Mouse (Mus musculus): Measurements from ENCODE around the gene Plpp7. TPM values are rescaled to one million over a fixed set of nuclear protein-coding genes. Genes with fewer than 3 reads are reported as not detected.

The Plpp7 gene
- polyA plus RNA-seq, 1 experiment from 2014 or later, result 11.7 TPM

GRCm38 (mm10) chr2:32077744-32078143, 17.6 kb upstream of the Plpp7 start:
- Histone ChIP-seq H3K27me3 (replicated peaks; ENCODE audit: control insufficient read depth, insufficient read depth, low read length) (peaks cover 13% of the 10 kb centered on the region), H3K9me3 (ENCODE audit: control insufficient read depth, low read length) (no peaks in the 10 kb centered on the region), H3K4me1 (ENCODE audit: control insufficient read depth, insufficient read depth, low read length) (no peaks in the 10 kb centered on the region), H3K4me3 (ENCODE audit: low read depth, low read length) (no peak overlapping the region), H3K9ac (ENCODE audit: low read depth, low read length) (no peak overlapping the region), H3K4me2 (ENCODE audit: low read depth, low read length) (no peak overlapping the region), H3K27ac (replicated peaks; ENCODE audit: low read depth, low read length) (no peak overlapping the region; the same call in 1 of the 2 replicates), H3K36me3 (ENCODE audit: control insufficient read depth, insufficient read depth, low read length) (no peaks in the 10 kb centered on the region)
- ATAC-seq (ENCODE audit: low read depth), result no peak
- 81% methylated on average over 10 of the region's 10 CpGs for WGBS
- no peak for DNase-seq (ENCODE audit: low spot score)

- DNase-seq (ENCODE audit: low spot score), result no peak
- H3K4me2 ChIP-seq (ENCODE audit: low read depth, low read length), result no peak overlapping the region; the same call in 1 of the 2 replicates
Observed at GRCm38 (mm10) chr2:32078522-32078921, 16.8 kb upstream of the Plpp7 start.

GRCm38 (mm10) chr2:32079191-32079725, 16.1 kb upstream of the Plpp7 start:
- H3K9me3 ChIP-seq (ENCODE audit: control insufficient read depth, low read length), result no peaks in the 10 kb centered on the region
- DNase-seq (ENCODE audit: low spot score) (no peak), ATAC-seq (ENCODE audit: low read depth) (no peak)
- H3K36me3 ChIP-seq (ENCODE audit: control insufficient read depth, insufficient read depth, low read length), result no peaks in the 10 kb centered on the region
- H3K4me3 ChIP-seq (ENCODE audit: low read depth, low read length), result no peak overlapping the region
- H3K27ac ChIP-seq (replicated peaks; ENCODE audit: low read depth, low read length), result no peak overlapping the region
- H3K27me3 ChIP-seq (replicated peaks; ENCODE audit: control insufficient read depth, insufficient read depth, low read length), result peaks cover 29% of the 10 kb centered on the region
- H3K4me2 ChIP-seq (ENCODE audit: low read depth, low read length), result 0 out of 2 replicates have a peak overlapping the region, but pooled peaks have one; percentile 1
- 90% methylated on average over 13 of the region's 14 CpGs for WGBS
- H3K4me1 ChIP-seq (ENCODE audit: control insufficient read depth, insufficient read depth, low read length), result 0 out of 2 replicates have a peak, but pooled peaks cover 3% of the 10 kb centered on the region
- no peak overlapping the region for H3K9ac ChIP-seq (ENCODE audit: low read depth, low read length)

More at GRCm38 (mm10) chr2:32078522-32078921, 16.8 kb upstream of the Plpp7 start:
- no peak for ATAC-seq (ENCODE audit: low read depth)
- H3K27ac ChIP-seq (replicated peaks; ENCODE audit: low read depth, low read length), result peak overlapping the region; percentile 21; the same call in 1 of the 2 replicates
- WGBS, result 43% methylated on average over 8 of the region's 8 CpGs
- H3K36me3 ChIP-seq (ENCODE audit: control insufficient read depth, insufficient read depth, low read length), result no peaks in the 10 kb centered on the region
- no peaks in the 10 kb centered on the region for H3K9me3 ChIP-seq (ENCODE audit: control insufficient read depth, low read length)
- peaks cover 21% of the 10 kb centered on the region for H3K27me3 ChIP-seq (replicated peaks; ENCODE audit: control insufficient read depth, insufficient read depth, low read length)
- H3K9ac ChIP-seq (ENCODE audit: low read depth, low read length), result no peak overlapping the region
- no peak overlapping the region for H3K4me3 ChIP-seq (ENCODE audit: low read depth, low read length)
- no peaks in the 10 kb centered on the region for H3K4me1 ChIP-seq (ENCODE audit: control insufficient read depth, insufficient read depth, low read length)

GRCm38 (mm10) chr2:32080681-32081080, 14.6 kb upstream of the Plpp7 start:
- DNase-seq (ENCODE audit: low spot score) (no peak), ATAC-seq (ENCODE audit: low read depth) (no peak)

GRCm38 (mm10) chr2:32081296-32081929, 13.9 kb upstream of the Plpp7 start:
- WGBS, result 77% methylated on average over 14 of the region's 14 CpGs
- H3K27ac ChIP-seq (replicated peaks; ENCODE audit: low read depth, low read length), result no peak overlapping the region
- DNase-seq (ENCODE audit: low spot score), result no peak
- H3K9me3 ChIP-seq (ENCODE audit: control insufficient read depth, low read length), result no peaks in the 10 kb centered on the region
- peak overlapping the region; percentile 63 for H3K4me3 ChIP-seq (ENCODE audit: low read depth, low read length)
- H3K4me2 ChIP-seq (ENCODE audit: low read depth, low read length), result peak overlapping the region; percentile 100
- H3K9ac ChIP-seq (ENCODE audit: low read depth, low read length), result no peak overlapping the region
- peaks cover 41% of the 10 kb centered on the region for H3K27me3 ChIP-seq (replicated peaks; ENCODE audit: control insufficient read depth, insufficient read depth, low read length)
- 0 out of 2 replicates have a peak, but pooled peaks cover 3% of the 10 kb centered on the region for H3K4me1 ChIP-seq (ENCODE audit: control insufficient read depth, insufficient read depth, low read length)
- H3K36me3 ChIP-seq (ENCODE audit: control insufficient read depth, insufficient read depth, low read length), result no peaks in the 10 kb centered on the region
- ATAC-seq (ENCODE audit: low read depth), result no peak

More at GRCm38 (mm10) chr2:32080681-32081080, 14.6 kb upstream of the Plpp7 start:
- H3K4me3 ChIP-seq (ENCODE audit: low read depth, low read length), result no peak overlapping the region
- peaks cover 36% of the 10 kb centered on the region for H3K27me3 ChIP-seq (replicated peaks; ENCODE audit: control insufficient read depth, insufficient read depth, low read length)
- no peak overlapping the region for H3K9ac ChIP-seq (ENCODE audit: low read depth, low read length)
- no peaks in the 10 kb centered on the region for H3K9me3 ChIP-seq (ENCODE audit: control insufficient read depth, low read length)
- H3K27ac ChIP-seq (replicated peaks; ENCODE audit: low read depth, low read length), result no peak overlapping the region
- 0 out of 2 replicates have a peak overlapping the region, but pooled peaks have one; percentile 7 for H3K4me2 ChIP-seq (ENCODE audit: low read depth, low read length)
- H3K4me1 ChIP-seq (ENCODE audit: control insufficient read depth, insufficient read depth, low read length), result 0 out of 2 replicates have a peak, but pooled peaks cover 3% of the 10 kb centered on the region
- no peaks in the 10 kb centered on the region for H3K36me3 ChIP-seq (ENCODE audit: control insufficient read depth, insufficient read depth, low read length)
- 84% methylated on average over 3 of the region's 3 CpGs for WGBS

GRCm38 (mm10) chr2:32082229-32082628, 13.1 kb upstream of the Plpp7 start:
- WGBS, result 48% methylated on average over 2 of the region's 2 CpGs

GRCm38 (mm10) chr2:32083159-32084011, 11.9 kb upstream of the Plpp7 start:
- DNase-seq (ENCODE audit: low spot score), result no peak
- WGBS, result under 1% methylated on average over 53 of the region's 91 CpGs
- peak overlapping the region; percentile 63 for H3K4me3 ChIP-seq (ENCODE audit: low read depth, low read length)
- peak overlapping the region; percentile 60 for H3K9ac ChIP-seq (ENCODE audit: low read depth, low read length)
- no peak overlapping the region for H3K27ac ChIP-seq (replicated peaks; ENCODE audit: low read depth, low read length)
- H3K4me2 ChIP-seq (ENCODE audit: low read depth, low read length), result peak overlapping the region; percentile 100
- peaks cover 9% of the 10 kb centered on the region for H3K4me1 ChIP-seq (ENCODE audit: control insufficient read depth, insufficient read depth, low read length)
- no peaks in the 10 kb centered on the region for H3K36me3 ChIP-seq (ENCODE audit: control insufficient read depth, insufficient read depth, low read length)
- no peaks in the 10 kb centered on the region for H3K9me3 ChIP-seq (ENCODE audit: control insufficient read depth, low read length)
- H3K27me3 ChIP-seq (replicated peaks; ENCODE audit: control insufficient read depth, insufficient read depth, low read length), result peaks cover 47% of the 10 kb centered on the region
- ATAC-seq (ENCODE audit: low read depth), result peak; percentile 38; the same call in 1 of the 2 replicates

More at GRCm38 (mm10) chr2:32082229-32082628, 13.1 kb upstream of the Plpp7 start:
- H3K9ac ChIP-seq (ENCODE audit: low read depth, low read length), result 0 out of 2 replicates have a peak overlapping the region, but pooled peaks have one; percentile 60
- DNase-seq (ENCODE audit: low spot score) (no peak), ATAC-seq (ENCODE audit: low read depth) (no peak)
- H3K9me3 ChIP-seq (ENCODE audit: control insufficient read depth, low read length), result no peaks in the 10 kb centered on the region
- H3K27ac ChIP-seq (replicated peaks; ENCODE audit: low read depth, low read length), result no peak overlapping the region
- peaks cover 47% of the 10 kb centered on the region for H3K27me3 ChIP-seq (replicated peaks; ENCODE audit: control insufficient read depth, insufficient read depth, low read length)
- 0 out of 2 replicates have a peak, but pooled peaks cover 3% of the 10 kb centered on the region for H3K4me1 ChIP-seq (ENCODE audit: control insufficient read depth, insufficient read depth, low read length)
- H3K4me2 ChIP-seq (ENCODE audit: low read depth, low read length), result peak overlapping the region; percentile 100
- no peaks in the 10 kb centered on the region for H3K36me3 ChIP-seq (ENCODE audit: control insufficient read depth, insufficient read depth, low read length)
- H3K4me3 ChIP-seq (ENCODE audit: low read depth, low read length), result peak overlapping the region; percentile 63

- no peaks in the 10 kb centered on the region for H3K9me3 ChIP-seq (ENCODE audit: control insufficient read depth, low read length)
- H3K4me3 ChIP-seq (ENCODE audit: low read depth, low read length), result peak within 1 kb of the TSS; percentile 63
- no peak within 1 kb of the TSS for H3K27ac ChIP-seq (replicated peaks; ENCODE audit: low read depth, low read length)
- H3K4me2 ChIP-seq (ENCODE audit: low read depth, low read length), result peak within 1 kb of the TSS; percentile 100
- peak; percentile 70 for ATAC-seq (ENCODE audit: low read depth)
- under 1% methylated on average over 24 of the region's 68 CpGs for WGBS
- DNase-seq (ENCODE audit: low spot score), result peak; percentile 86
- H3K9ac ChIP-seq (ENCODE audit: low read depth, low read length), result peak within 1 kb of the TSS; percentile 60
- no peaks in the 10 kb centered on the region for H3K36me3 ChIP-seq (ENCODE audit: control insufficient read depth, insufficient read depth, low read length)
- H3K27me3 ChIP-seq (replicated peaks; ENCODE audit: control insufficient read depth, insufficient read depth, low read length), result peaks cover 51% of the 10 kb centered on the region
- peaks cover 16% of the 10 kb centered on the region for H3K4me1 ChIP-seq (ENCODE audit: control insufficient read depth, insufficient read depth, low read length)
Observed at GRCm38 (mm10) chr2:32084111-32084871, 11.0 kb upstream of the Plpp7 start, which contains the start of gene Fam78a. Gene Fam78a, minus strand, starts transcription at chr2:32084857.

Data from embryonic facial prominence, embryonic 14.5 days (tissue).